Mouse (Mus musculus): Measurements from ENCODE around the gene Ppp1cc. TPM values are rescaled to one million over a fixed set of nuclear protein-coding genes. Genes with fewer than 3 reads are reported as not detected.

The Ppp1cc gene
- polyA plus RNA-seq, 1 experiment = 194 TPM

- DNase-seq = peak; percentile 69
- peak; percentile 90; the same call in 1 of the 2 replicates for TF ChIP-seq CTCF (IDR thresholded peaks at IDR 0.05; ENCODE audit: borderline replicate concordance, control insufficient read depth, extremely low read depth, insufficient read depth, low read length, poor library complexity)
- no peak for TF ChIP-seq POLR2A (IDR thresholded peaks at IDR 0.05; ENCODE audit: control insufficient read depth, extremely low read depth, insufficient read depth, low read length, poor library complexity)
- no peak overlapping the region for H3K27ac ChIP-seq (ENCODE audit: control insufficient read depth, insufficient read depth, low read length)
- whole genome bisulfite sequencing = 2% methylated on average over 2 of the region's 2 CpGs
- H3K27me3 ChIP-seq (ENCODE audit: control insufficient read depth, insufficient read depth, low read length) = no peaks in the 10 kb centered on the region
- no peak overlapping the region for H3K4me3 ChIP-seq (ENCODE audit: control insufficient read depth, insufficient read depth, low read length)
- H3K4me1 ChIP-seq (replicated peaks; ENCODE audit: control insufficient read depth, insufficient read depth, low read length) = 0 out of 2 replicates have a peak, but pooled peaks cover 2% of the 10 kb centered on the region
- no peaks in the 10 kb centered on the region for H3K36me3 ChIP-seq (ENCODE audit: control insufficient read depth, insufficient read depth, low read length)
Measured at GRCm38 (mm10) chr5:122114176-122114575, 43.9 kb upstream of the Ppp1cc start.

- no peak for DNase-seq
- no peak overlapping the region for H3K4me3 ChIP-seq (ENCODE audit: control insufficient read depth, insufficient read depth, low read length)
- WGBS = 95% methylated on average over 9 of the region's 9 CpGs
- H3K4me1 ChIP-seq (replicated peaks; ENCODE audit: control insufficient read depth, insufficient read depth, low read length) = no peaks in the 10 kb centered on the region
- H3K27ac ChIP-seq (ENCODE audit: control insufficient read depth, insufficient read depth, low read length) = no peak overlapping the region
- H3K36me3 ChIP-seq (ENCODE audit: control insufficient read depth, insufficient read depth, low read length) = no peaks in the 10 kb centered on the region
- no peaks in the 10 kb centered on the region for H3K27me3 ChIP-seq (ENCODE audit: control insufficient read depth, insufficient read depth, low read length)
- TF ChIP-seq POLR2A (IDR thresholded peaks at IDR 0.05; ENCODE audit: control insufficient read depth, extremely low read depth, insufficient read depth, low read length, poor library complexity) (no peak), CTCF (IDR thresholded peaks at IDR 0.05; ENCODE audit: borderline replicate concordance, control insufficient read depth, extremely low read depth, insufficient read depth, low read length, poor library complexity) (no peak)
Measured at GRCm38 (mm10) chr5:122115266-122115763, 42.8 kb upstream of the Ppp1cc start.

- Histone ChIP-seq H3K4me1 (replicated peaks; ENCODE audit: control insufficient read depth, insufficient read depth, low read length) (no peaks in the 10 kb centered on the region), H3K27ac (ENCODE audit: control insufficient read depth, insufficient read depth, low read length) (no peak overlapping the region), H3K36me3 (ENCODE audit: control insufficient read depth, insufficient read depth, low read length) (no peaks in the 10 kb centered on the region), H3K27me3 (ENCODE audit: control insufficient read depth, insufficient read depth, low read length) (no peaks in the 10 kb centered on the region), H3K4me3 (ENCODE audit: control insufficient read depth, insufficient read depth, low read length) (no peak overlapping the region)
- no peak for DNase-seq
- TF ChIP-seq CTCF (IDR thresholded peaks at IDR 0.05; ENCODE audit: borderline replicate concordance, control insufficient read depth, extremely low read depth, insufficient read depth, low read length, poor library complexity) (peak; percentile 29; the same call in 1 of the 2 replicates), POLR2A (IDR thresholded peaks at IDR 0.05; ENCODE audit: control insufficient read depth, extremely low read depth, insufficient read depth, low read length, poor library complexity) (no peak)
- 94% methylated on average over 6 of the region's 6 CpGs for WGBS
Measured at GRCm38 (mm10) chr5:122116243-122116642, 41.8 kb upstream of the Ppp1cc start.

GRCm38 (mm10) chr5:122125211-122125760, 32.8 kb upstream of the Ppp1cc start:
- H3K27me3 ChIP-seq (ENCODE audit: control insufficient read depth, insufficient read depth, low read length) = no peaks in the 10 kb centered on the region; the same call in 1 of the 2 replicates
- H3K4me1 ChIP-seq (replicated peaks; ENCODE audit: control insufficient read depth, insufficient read depth, low read length) = peaks cover 21% of the 10 kb centered on the region
- TF ChIP-seq CTCF (IDR thresholded peaks at IDR 0.05; ENCODE audit: borderline replicate concordance, control insufficient read depth, extremely low read depth, insufficient read depth, low read length, poor library complexity) (no peak), POLR2A (IDR thresholded peaks at IDR 0.05; ENCODE audit: control insufficient read depth, extremely low read depth, insufficient read depth, low read length, poor library complexity) (no peak)
- H3K4me3 ChIP-seq (ENCODE audit: control insufficient read depth, insufficient read depth, low read length) = no peak overlapping the region
- no peaks in the 10 kb centered on the region for H3K36me3 ChIP-seq (ENCODE audit: control insufficient read depth, insufficient read depth, low read length)
- 17% methylated on average over 8 of the region's 8 CpGs for WGBS
- H3K27ac ChIP-seq (ENCODE audit: control insufficient read depth, insufficient read depth, low read length) = peak overlapping the region; percentile 76
- DNase-seq = peak; percentile 45

- no peaks in the 10 kb centered on the region for H3K36me3 ChIP-seq (ENCODE audit: control insufficient read depth, insufficient read depth, low read length)
- H3K4me1 ChIP-seq (replicated peaks; ENCODE audit: control insufficient read depth, insufficient read depth, low read length) = peaks cover 42% of the 10 kb centered on the region
- WGBS = 37% methylated on average over 16 of the region's 16 CpGs
- TF ChIP-seq CTCF (IDR thresholded peaks at IDR 0.05; ENCODE audit: borderline replicate concordance, control insufficient read depth, extremely low read depth, insufficient read depth, low read length, poor library complexity) = no peak
- no peak for TF ChIP-seq POLR2A (IDR thresholded peaks at IDR 0.05; ENCODE audit: control insufficient read depth, extremely low read depth, insufficient read depth, low read length, poor library complexity)
- no peak overlapping the region for H3K4me3 ChIP-seq (ENCODE audit: control insufficient read depth, insufficient read depth, low read length)
- no peak overlapping the region for H3K27ac ChIP-seq (ENCODE audit: control insufficient read depth, insufficient read depth, low read length)
- peak; percentile 72 for DNase-seq
- H3K27me3 ChIP-seq (ENCODE audit: control insufficient read depth, insufficient read depth, low read length) = no peaks in the 10 kb centered on the region
Measured at GRCm38 (mm10) chr5:122129068-122129655, 28.9 kb upstream of the Ppp1cc start.

- Histone ChIP-seq H3K36me3 (ENCODE audit: control insufficient read depth, insufficient read depth, low read length) (no peaks in the 10 kb centered on the region), H3K27ac (ENCODE audit: control insufficient read depth, insufficient read depth, low read length) (peak overlapping the region; percentile 45; the same call in 1 of the 2 replicates), H3K4me1 (replicated peaks; ENCODE audit: control insufficient read depth, insufficient read depth, low read length) (peaks cover 32% of the 10 kb centered on the region), H3K27me3 (ENCODE audit: control insufficient read depth, insufficient read depth, low read length) (no peaks in the 10 kb centered on the region), H3K4me3 (ENCODE audit: control insufficient read depth, insufficient read depth, low read length) (no peak overlapping the region)
- DNase-seq = no peak
- TF ChIP-seq CTCF (IDR thresholded peaks at IDR 0.05; ENCODE audit: borderline replicate concordance, control insufficient read depth, extremely low read depth, insufficient read depth, low read length, poor library complexity) (no peak), POLR2A (IDR thresholded peaks at IDR 0.05; ENCODE audit: control insufficient read depth, extremely low read depth, insufficient read depth, low read length, poor library complexity) (no peak)
- 70% methylated on average over 11 of the region's 11 CpGs for WGBS
Measured at GRCm38 (mm10) chr5:122130341-122130998, 27.6 kb upstream of the Ppp1cc start.

Data from thymus, adult 2 months (tissue).